Mouse (Mus musculus): ENCODE measurements at regions not wholly inside any gene's neighbourhood (a gene's known extent, or its start where the extent isn't known, plus 50 kb on each side); places are given as distances from the start of the nearest gene placed in this dataset.

GRCm38 (mm10) chr11:112458075-112458474 lies 323.9 kb upstream of the Sox9 start:
- intact Hi-C loops (cut with DNase I), result no loop called here
- no peak for DNase-seq (ENCODE audit: low spot score in 2 of 2)

GRCm38 (mm10) chr11:112463121-112463520 lies 318.9 kb upstream of the Sox9 start:
- no peak for DNase-seq (ENCODE audit: low spot score in 2 of 2)
- intact Hi-C loops (cut with DNase I), result no loop called here

- intact Hi-C loops (cut with DNase I), result no loop called here
- DNase-seq (ENCODE audit: low spot score in 2 of 2), result no peak
Measured at GRCm38 (mm10) chr11:112464386-112464785, 317.6 kb upstream of the Sox9 start.

- intact Hi-C loops (cut with DNase I), result no loop called here
- peak; percentile 69 to 77 for DNase-seq (ENCODE audit: low spot score in 2 of 2)
Measured at GRCm38 (mm10) chr11:112470336-112470735, 311.7 kb upstream of the Sox9 start.

GRCm38 (mm10) chr11:112473237-112473636 lies 308.8 kb upstream of the Sox9 start:
- no peak for DNase-seq (ENCODE audit: low spot score in 2 of 2)
- intact Hi-C loops (cut with DNase I), result no loop called here

- intact Hi-C loops (cut with DNase I), result no loop called here
- no peak for DNase-seq (ENCODE audit: low spot score in 2 of 2)
Measured at GRCm38 (mm10) chr11:112473681-112474080, 308.3 kb upstream of the Sox9 start.

- no peak for DNase-seq (ENCODE audit: low spot score in 2 of 2)
- intact Hi-C loops (cut with DNase I), result no loop called here
Measured at GRCm38 (mm10) chr11:112480360-112480759, 301.7 kb upstream of the Sox9 start.

- DNase-seq (ENCODE audit: low spot score in 2 of 2), result peak in 1 of 2 experiments; percentile 4
- intact Hi-C loops (cut with DNase I), result no loop called here
Measured at GRCm38 (mm10) chr11:112501781-112502180, 280.2 kb upstream of the Sox9 start.

- no peak for DNase-seq (ENCODE audit: low spot score in 2 of 2)
- intact Hi-C loops (cut with DNase I), result no loop called here
Measured at GRCm38 (mm10) chr11:112519076-112519475, 262.9 kb upstream of the Sox9 start.

GRCm38 (mm10) chr11:112524983-112525382 lies 257.0 kb upstream of the Sox9 start:
- no peak for DNase-seq (ENCODE audit: low spot score in 2 of 2)
- intact Hi-C loops (cut with DNase I), result no loop called here

- intact Hi-C loops (cut with DNase I), result no loop called here
- DNase-seq (ENCODE audit: low spot score in 2 of 2), result no peak
Measured at GRCm38 (mm10) chr11:112542573-112542972, 239.5 kb upstream of the Sox9 start.

GRCm38 (mm10) chr11:112543473-112543872 lies 238.6 kb upstream of the Sox9 start:
- DNase-seq (ENCODE audit: low spot score in 2 of 2), result no peak
- intact Hi-C loops (cut with DNase I), result no loop called here

- intact Hi-C loops (cut with DNase I), result no loop called here
- no peak for DNase-seq (ENCODE audit: low spot score in 2 of 2)
Measured at GRCm38 (mm10) chr11:112545231-112546010, 236.6 kb upstream of the Sox9 start.

- intact Hi-C loops (cut with DNase I), result no loop called here
- DNase-seq (ENCODE audit: low spot score in 2 of 2), result no peak
Measured at GRCm38 (mm10) chr11:112546162-112546561, 235.9 kb upstream of the Sox9 start.

GRCm38 (mm10) chr11:112552838-112553237 lies 229.2 kb upstream of the Sox9 start:
- intact Hi-C loops (cut with DNase I), result no loop called here
- no peak for DNase-seq (ENCODE audit: low spot score in 2 of 2)

GRCm38 (mm10) chr11:112563027-112563426 lies 219.0 kb upstream of the Sox9 start:
- DNase-seq (ENCODE audit: low spot score in 2 of 2), result no peak
- intact Hi-C loops (cut with DNase I), result no loop called here

- no peak for DNase-seq (ENCODE audit: low spot score in 2 of 2)
- intact Hi-C loops (cut with DNase I), result no loop called here
Measured at GRCm38 (mm10) chr11:112564706-112565215, 217.3 kb upstream of the Sox9 start.

GRCm38 (mm10) chr11:112566071-112566470 lies 216.0 kb upstream of the Sox9 start:
- no peak for DNase-seq (ENCODE audit: low spot score in 2 of 2)
- intact Hi-C loops (cut with DNase I), result no loop called here

GRCm38 (mm10) chr11:112587386-112587785 lies 194.6 kb upstream of the Sox9 start:
- intact Hi-C loops (cut with DNase I), result no loop called here
- DNase-seq (ENCODE audit: low spot score in 2 of 2), result no peak

GRCm38 (mm10) chr11:112588088-112588487 lies 193.9 kb upstream of the Sox9 start:
- intact Hi-C loops (cut with DNase I), result no loop called here
- no peak for DNase-seq (ENCODE audit: low spot score in 2 of 2)

- intact Hi-C loops (cut with DNase I), result no loop called here
- no peak for DNase-seq (ENCODE audit: low spot score in 2 of 2)
Measured at GRCm38 (mm10) chr11:112590214-112590613, 191.8 kb upstream of the Sox9 start.
